Mouse (Mus musculus) kidney, embryonic 14.5 days (tissue): ENCODE data around the gene Ipo8. TPM values are rescaled to one million over a fixed set of nuclear protein-coding genes. Genes with fewer than 3 reads are reported as not detected.

ENCODE experiments used
- ATAC-seq: fragments of 200-750 bp; cut with Nextera tagmentation; 2 replicates; pipeline ENCODE4 v1.8.0; 2017; ENCODE audit warnings: moderate number of reproducible peaks, mild to moderate bottlenecking, moderate TSS enrichment, moderate library complexity; ENCODE audit not compliant: low FRiP score, low TSS enrichment
- H3K27ac ChIP-seq: fragments of 300-500 bp; sonication (generic); 2 replicates; pipeline ENCODE4 v1.5.1; 2014; ENCODE audit warnings: low read depth, mild to moderate bottlenecking, low read length, moderate library complexity, mixed read lengths
- H3K27me3 ChIP-seq: fragments of 300-500 bp; sonication (generic); 2 replicates; pipeline ENCODE4 v1.6.1; 2014; ENCODE audit warnings: mild to moderate bottlenecking, low read length; ENCODE audit not compliant: control insufficient read depth, insufficient read depth
- H3K36me3 ChIP-seq: fragments of 300-500 bp; sonication (generic); 2 replicates; pipeline ENCODE4 v1.6.1; 2014; ENCODE audit warnings: low read length, mixed read lengths; ENCODE audit not compliant: control insufficient read depth, insufficient read depth
- H3K4me1 ChIP-seq: fragments of 300-500 bp; sonication (generic); 2 replicates; pipeline ENCODE4 v1.6.1; 2014; ENCODE audit warnings: low read length, mixed read lengths; ENCODE audit not compliant: control insufficient read depth, insufficient read depth
- H3K4me2 ChIP-seq: fragments of 300-500 bp; sonication (generic); replicated peaks from 2 replicates; pipeline ENCODE4 v1.6.1; 2014; ENCODE audit warnings: low read depth, mild to moderate bottlenecking, low read length
- H3K4me3 ChIP-seq: fragments of 300-500 bp; sonication (generic); 2 replicates; pipeline ENCODE4 v1.5.1; 2014; ENCODE audit warnings: mild to moderate bottlenecking, low read length
- H3K9ac ChIP-seq: fragments of 300-500 bp; sonication (generic); 2 replicates; pipeline ENCODE4 v1.6.1; 2014; ENCODE audit warnings: low read depth, mild to moderate bottlenecking, low read length, moderate library complexity
- H3K9me3 ChIP-seq: fragments of 300-500 bp; sonication (generic); 2 replicates; pipeline ENCODE4 v1.6.1; 2016; ENCODE audit warnings: low read length; ENCODE audit not compliant: control insufficient read depth
- WGBS: fragments of 180-500 bp; shearing (Covaris S2); extraction: QIAGEN DNeasy Blood & Tissue Kit; methylation state at CpG from one replicate; pipeline ENCODE4 v1.1.7; 2014; 5-methylcytosine and 5-hydroxymethylcytosine counted together
- polyA plus RNA-seq: library from polyadenylated mRNA; unstranded; fragments of >200 nt; fragmentation: Nextera tagmentation; extraction: Ambion mirVana; gene quantifications from 2 replicates; pipeline ENCODE4 v1.2.1, GENCODE M21; 2014

The Ipo8 gene
- polyA plus RNA-seq, 1 experiment from 2014 or later = 32.2 TPM

GRCm38 (mm10) chr6:148816751-148817150, 14.5 kb downstream of the Ipo8 start:
- Histone ChIP-seq H3K9me3 (no peaks in the 10 kb centered on the region), H3K4me1 (no peaks in the 10 kb centered on the region), H3K4me2 (no peak overlapping the region), H3K27ac (no peak overlapping the region), H3K27me3 (no peaks in the 10 kb centered on the region), H3K4me3 (no peak overlapping the region), H3K9ac (no peak overlapping the region), H3K36me3 (peaks cover 58% of the 10 kb centered on the region)
- no peak for ATAC-seq
- 88% methylated on average over 5 of the region's 5 CpGs for WGBS

GRCm38 (mm10) chr6:148811117-148811516, 20.1 kb downstream of the Ipo8 start:
- Histone ChIP-seq H3K9me3 (no peaks in the 10 kb centered on the region), H3K9ac (no peak overlapping the region), H3K27me3 (no peaks in the 10 kb centered on the region), H3K4me2 (no peak overlapping the region), H3K4me3 (no peak overlapping the region), H3K4me1 (no peaks in the 10 kb centered on the region), H3K36me3 (peaks cover 54% of the 10 kb centered on the region), H3K27ac (no peak overlapping the region)
- 80% methylated on average over 2 of the region's 2 CpGs for WGBS
- no peak for ATAC-seq

DNA sequence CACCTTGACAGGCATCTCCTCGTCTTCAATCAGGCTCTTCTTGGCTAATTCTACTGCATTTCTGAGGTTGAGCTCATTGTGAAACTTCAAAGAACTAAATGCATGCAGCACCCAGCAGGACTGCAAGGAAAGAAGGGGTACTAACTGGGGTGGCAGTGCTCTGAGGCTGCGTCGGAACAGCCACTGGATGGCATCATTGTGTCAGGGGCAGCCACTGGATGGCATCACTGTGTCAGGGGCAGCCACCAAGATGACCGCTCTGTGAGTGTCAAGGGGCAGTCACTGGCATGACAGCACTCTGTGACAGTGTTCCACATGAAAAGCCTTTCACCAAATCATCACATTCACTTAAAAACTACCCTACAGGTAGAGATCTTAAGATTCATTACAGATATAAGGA, 31.5 kb downstream of the Ipo8 start:
- Histone ChIP-seq H3K27me3 (no peaks in the 10 kb centered on the region), H3K4me1 (no peaks in the 10 kb centered on the region), H3K4me3 (no peak overlapping the region), H3K36me3 (peaks cover 54% of the 10 kb centered on the region), H3K27ac (no peak overlapping the region), H3K9ac (no peak overlapping the region), H3K9me3 (no peaks in the 10 kb centered on the region), H3K4me2 (no peak overlapping the region)
- no peak for ATAC-seq
- 76% methylated on average over 4 of the region's 4 CpGs for WGBS

DNA sequence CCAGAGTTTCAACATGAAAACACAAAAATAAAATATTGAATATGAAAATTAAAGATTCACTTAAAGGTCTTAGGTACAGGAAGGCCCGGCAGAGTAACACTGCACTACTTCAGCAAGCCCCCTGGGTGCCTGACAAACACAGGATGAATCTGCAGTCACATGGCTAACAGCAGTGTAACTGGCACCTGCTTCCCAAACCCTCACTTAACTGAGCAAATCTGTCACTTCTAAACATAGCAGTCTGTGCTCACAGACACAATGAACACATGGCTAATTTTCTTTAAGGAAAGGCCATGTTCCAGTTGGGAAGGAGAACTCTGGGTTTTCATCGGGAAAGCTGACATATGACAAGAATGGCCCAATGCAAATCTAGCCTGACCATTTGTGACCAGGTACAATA, 36.1 kb downstream of the Ipo8 start:
- Histone ChIP-seq H3K9me3 (no peaks in the 10 kb centered on the region), H3K4me3 (no peak overlapping the region), H3K4me1 (no peaks in the 10 kb centered on the region), H3K27ac (no peak overlapping the region), H3K36me3 (peaks cover 53% of the 10 kb centered on the region), H3K9ac (no peak overlapping the region), H3K27me3 (no peaks in the 10 kb centered on the region), H3K4me2 (no peak overlapping the region)
- 86% methylated on average over 2 of the region's 2 CpGs for WGBS
- ATAC-seq = no peak

- H3K36me3 ChIP-seq = peaks cover 59% of the 10 kb centered on the region
- H3K27me3 ChIP-seq = no peaks in the 10 kb centered on the region
- H3K27ac ChIP-seq = no peak overlapping the region
- no peak for ATAC-seq
- H3K4me1 ChIP-seq = no peaks in the 10 kb centered on the region
- H3K4me2 ChIP-seq = no peak overlapping the region
- H3K4me3 ChIP-seq = no peak overlapping the region
- 94% methylated on average over 9 of the region's 9 CpGs for WGBS
- no peaks in the 10 kb centered on the region for H3K9me3 ChIP-seq
- H3K9ac ChIP-seq = no peak overlapping the region
These were observed 42.1 kb downstream of the Ipo8 start for GRCm38 (mm10) chr6:148789010-148789673.

GRCm38 (mm10) chr6:148786186-148786585, 45.1 kb downstream of the Ipo8 start:
- WGBS = 87% methylated on average over 5 of the region's 5 CpGs
- Histone ChIP-seq H3K27me3 (no peaks in the 10 kb centered on the region), H3K4me1 (no peaks in the 10 kb centered on the region), H3K9ac (no peak overlapping the region), H3K4me2 (no peak overlapping the region), H3K4me3 (no peak overlapping the region), H3K9me3 (no peaks in the 10 kb centered on the region), H3K36me3 (peaks cover 59% of the 10 kb centered on the region), H3K27ac (no peak overlapping the region)
- ATAC-seq = no peak

GRCm38 (mm10) chr6:148784418-148784817, 46.8 kb downstream of the Ipo8 start:
- no peaks in the 10 kb centered on the region for H3K27me3 ChIP-seq
- H3K27ac ChIP-seq = no peak overlapping the region
- peak; percentile 71; the same call in 1 of the 2 replicates for ATAC-seq
- 65% methylated on average over 9 of the region's 9 CpGs for WGBS
- no peak overlapping the region for H3K4me2 ChIP-seq
- no peaks in the 10 kb centered on the region for H3K4me1 ChIP-seq
- no peak overlapping the region for H3K9ac ChIP-seq
- no peaks in the 10 kb centered on the region for H3K9me3 ChIP-seq
- H3K36me3 ChIP-seq = peaks cover 69% of the 10 kb centered on the region
- H3K4me3 ChIP-seq = no peak overlapping the region

GRCm38 (mm10) chr6:148776236-148776635, 55.0 kb downstream of the Ipo8 start:
- ATAC-seq = no peak
- WGBS = 93% methylated on average over 2 of the region's 2 CpGs
- Histone ChIP-seq H3K27me3 (no peaks in the 10 kb centered on the region), H3K9ac (no peak overlapping the region), H3K4me3 (no peak overlapping the region), H3K9me3 (no peaks in the 10 kb centered on the region), H3K36me3 (peaks cover 59% of the 10 kb centered on the region), H3K4me1 (no peaks in the 10 kb centered on the region), H3K27ac (no peak overlapping the region), H3K4me2 (no peak overlapping the region)

- ATAC-seq = no peak
- 90% methylated on average over 3 of the region's 3 CpGs for WGBS
- peaks cover 42% of the 10 kb centered on the region for H3K36me3 ChIP-seq
These were observed 59.8 kb downstream of the Ipo8 start for GRCm38 (mm10) chr6:148771423-148771822.

More at GRCm38 (mm10) chr6:148771423-148771822, 59.8 kb downstream of the Ipo8 start:
- H3K27ac ChIP-seq = no peak overlapping the region
- H3K4me1 ChIP-seq = no peaks in the 10 kb centered on the region
- H3K27me3 ChIP-seq = no peaks in the 10 kb centered on the region
- no peaks in the 10 kb centered on the region for H3K9me3 ChIP-seq
- no peak overlapping the region for H3K4me2 ChIP-seq
- H3K4me3 ChIP-seq = no peak overlapping the region
- no peak overlapping the region for H3K9ac ChIP-seq
